8 mouse cellular contexts compared by ENCODE assay signal in the genomic region with DNA sequence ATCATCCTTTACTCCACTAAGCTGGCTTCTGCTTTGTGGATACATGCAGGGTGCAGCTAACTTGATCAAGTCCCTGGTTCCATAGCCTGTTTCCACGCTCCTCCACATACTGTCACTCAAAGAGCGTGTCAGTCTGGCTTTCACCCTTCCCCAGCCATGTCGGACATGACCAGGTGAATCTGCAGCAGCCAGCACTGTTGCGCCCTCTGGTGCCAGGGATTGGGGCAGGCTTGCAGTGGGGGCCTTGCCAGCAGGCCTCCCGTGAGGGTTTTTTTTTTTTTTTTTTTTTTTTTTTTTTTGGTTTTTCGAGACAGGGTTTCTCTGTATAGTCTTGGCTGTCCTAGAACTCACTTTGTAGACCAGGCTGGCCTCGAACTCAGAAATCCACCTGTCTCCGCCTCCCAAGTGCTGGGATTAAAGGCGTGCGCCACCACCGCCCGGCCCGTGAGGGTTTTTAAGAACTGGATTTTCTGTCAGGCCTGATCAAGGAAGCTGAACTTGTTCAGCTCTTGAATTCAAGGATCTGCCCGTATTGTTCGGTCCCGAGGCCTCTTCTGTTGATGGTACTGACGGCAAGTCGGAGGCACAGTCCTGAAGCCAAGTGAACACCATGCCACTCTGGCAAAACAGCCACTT. TPM values are rescaled to one million over a fixed set of nuclear protein-coding genes. Genes with fewer than 3 reads are reported as not detected.
A peak's percentile ranks its signal among the peaks of the same experiment; 100 is the strongest.
DNase-seq lines count a peak whose midpoint lies in the region; ATAC-seq and TF ChIP-seq lines count a peak whose summit lies in the region.
"Had no signal": no experiment of that assay in that cellular context is flagged by ENCODE, and none has a peak within 500 bp of the region (broad histone marks: within the 10 kb centered on the region; RNA-seq: fewer than 3 reads in every experiment).

No protein-coding gene starts in this region.

- no peaks in the 10 kb centered on the region for H3K9me3 ChIP-seq in embryonic facial prominence, embryonic 10.5 days
- no peaks in the 10 kb centered on the region for H3K9me3 ChIP-seq in kidney, postnatal 0 days (replicated peaks; ENCODE audit: low read length)
- H3K9me3 ChIP-seq: hindbrain, embryonic 15.5 days had no signal

- no peak overlapping the region for H3K4me2 ChIP-seq in kidney, postnatal 0 days (ENCODE audit: low read length)
- H3K4me2 ChIP-seq: hindbrain, embryonic 15.5 days had no signal

- TF ChIP-seq CTCF in kidney, postnatal 0 days (IDR thresholded peaks at IDR 0.05; ENCODE audit: low read depth) = peak; percentile 69

- H3K27ac ChIP-seq in embryonic facial prominence, embryonic 10.5 days (replicated peaks) = no peak overlapping the region
- no peak overlapping the region for H3K27ac ChIP-seq in kidney, postnatal 0 days
- H3K27ac ChIP-seq: hindbrain, embryonic 15.5 days had no signal

- 86% methylated on average over 17 of the region's 18 CpGs for WGBS in embryonic facial prominence, embryonic 10.5 days
- WGBS in kidney, postnatal 0 days = 83% methylated on average over 16 of the region's 18 CpGs

- DNase-seq in urinary bladder, postnatal 14 days (ENCODE audit: low spot score) = peak; percentile 61
- no peak for DNase-seq in urinary bladder, adult 18-20 months (ENCODE audit: low spot score in 2 of 2)
- DNase-seq in adrenal gland, postnatal 10 days = peak; percentile 79
- DNase-seq in embryonic facial prominence, embryonic 10.5 days (ENCODE audit: low spot score) = peak; percentile 58
- peak; percentile 51 for DNase-seq in kidney, postnatal 0 days (ENCODE audit: low spot score)
- peak; percentile 27 for DNase-seq in mesoderm, embryonic 11.5 days (ENCODE audit: low read depth, low spot score)
- no peak for DNase-seq in frontal cortex, postnatal 25 days (ENCODE audit: low spot score in 2 of 2)

- no peaks in the 10 kb centered on the region for H3K4me1 ChIP-seq in embryonic facial prominence, embryonic 10.5 days
- no peaks in the 10 kb centered on the region for H3K4me1 ChIP-seq in kidney, postnatal 0 days (replicated peaks; ENCODE audit: insufficient read depth, low read length)
- H3K4me1 ChIP-seq: hindbrain, embryonic 15.5 days had no signal

- peaks cover 98% of the 10 kb centered on the region for H3K36me3 ChIP-seq in embryonic facial prominence, embryonic 10.5 days (replicated peaks)
- H3K36me3 ChIP-seq in kidney, postnatal 0 days (ENCODE audit: insufficient read depth, low read length) = peaks cover 66% of the 10 kb centered on the region

- H3K4me3 ChIP-seq in embryonic facial prominence, embryonic 10.5 days = no peak overlapping the region
- H3K4me3 ChIP-seq in kidney, postnatal 0 days (replicated peaks; ENCODE audit: low read depth, low read length) = no peak overlapping the region
- H3K4me3 ChIP-seq: hindbrain, embryonic 15.5 days had no signal

- no peaks in the 10 kb centered on the region for H3K27me3 ChIP-seq in embryonic facial prominence, embryonic 10.5 days (replicated peaks; ENCODE audit: low read depth, poor library complexity, severe bottlenecking)
- H3K27me3 ChIP-seq in kidney, postnatal 0 days (ENCODE audit: insufficient read depth, low read length) = no peaks in the 10 kb centered on the region
- H3K27me3 ChIP-seq: hindbrain, embryonic 15.5 days had no signal

- no peak for ATAC-seq in kidney, postnatal 0 days (replicated peaks; ENCODE audit: low FRiP score, low read depth)

- no peak overlapping the region for H3K9ac ChIP-seq in kidney, postnatal 0 days (ENCODE audit: low read depth, low read length)
- H3K9ac ChIP-seq: hindbrain, embryonic 15.5 days had no signal

RNA-seq across cellular contexts. Expression of a gene that starts 41.1 kb away (rescaled TPM):
- total RNA-seq in adrenal gland, postnatal 10 days (2021) = 100 to 1,000 TPM in 1 of 2 experiments, 10 to 100 TPM in 1; 83.4 to 102 TPM
- polyA plus RNA-seq in embryonic facial prominence, embryonic 10.5 days (2016; fragmentation: Nextera tagmentation; extraction: Ambion mirVana) = 60.0 and 69.9 TPM in 2 replicates
- 31.4 and 33.8 TPM in 2 replicates for polyA plus RNA-seq in kidney, postnatal 0 days (2015; fragmentation: Nextera tagmentation; extraction: Ambion mirVana)

RNA-seq across cellular contexts. Expression of a gene that starts 44.4 kb away (rescaled TPM):
- total RNA-seq in adrenal gland, postnatal 10 days (2021) = 10 to 100 TPM; 29.9 to 49.3 TPM
- 22.4 and 22.5 TPM in 2 replicates for polyA plus RNA-seq in embryonic facial prominence, embryonic 10.5 days (2016; fragmentation: Nextera tagmentation; extraction: Ambion mirVana)
- 18.5 and 20.1 TPM in 2 replicates for polyA plus RNA-seq in kidney, postnatal 0 days (2015; fragmentation: Nextera tagmentation; extraction: Ambion mirVana)

Comparison
In these comparisons a context has a peak if more than half of its experiments do, and no peak if none do; other contexts are left out.
1. DNase-seq: peak in urinary bladder, postnatal 14 days (single experiment), adrenal gland, postnatal 10 days (single experiment), embryonic facial prominence, embryonic 10.5 days (single experiment), kidney, postnatal 0 days (single experiment) and mesoderm, embryonic 11.5 days (single experiment); none in urinary bladder, adult 18-20 months (0 of 2) and frontal cortex, postnatal 25 days (0 of 2).